Mouse (Mus musculus) cerebellum, adult (tissue): ENCODE measurements around the gene Ap3d1.
A peak's percentile ranks its signal among the peaks of the same experiment; 100 is the strongest.

Experiments used
- ATAC-seq: cut with Nextera tagmentation; 2 replicates; pipeline ENCODE4 v1.9.2; 2017; ENCODE audit warnings: mild to moderate bottlenecking, moderate library complexity, mixed read lengths; ENCODE audit not compliant: insufficient number of reproducible peaks, low FRiP score, low TSS enrichment

The Ap3d1 gene

GRCm38 (mm10) chr10:80760596-80761524, 18.8 kb upstream of the Ap3d1 start:
- ATAC-seq, result no peak

- ATAC-seq, result no peak
Observed at GRCm38 (mm10) chr10:80758651-80759050, 16.6 kb upstream of the Ap3d1 start.

GRCm38 (mm10) chr10:80757717-80758116, 15.7 kb upstream of the Ap3d1 start:
- ATAC-seq, result 0 out of 2 replicates have a peak, but pooled peaks have one; percentile 22

GRCm38 (mm10) chr10:80756967-80757366, 14.9 kb upstream of the Ap3d1 start:
- ATAC-seq, result no peak

GRCm38 (mm10) chr10:80756509-80756908, 14.4 kb upstream of the Ap3d1 start:
- no peak for ATAC-seq

GRCm38 (mm10) chr10:80756099-80756498, 14.0 kb upstream of the Ap3d1 start:
- no peak for ATAC-seq

GRCm38 (mm10) chr10:80755291-80756015, 13.4 kb upstream of the Ap3d1 start:
- no peak for ATAC-seq

- ATAC-seq, result peak; percentile 83
Observed at GRCm38 (mm10) chr10:80754594-80755290, 12.7 kb upstream of the Ap3d1 start, which contains the start of gene Dot1l. Gene Dot1l, plus strand, starts transcription at chr10:80755206.

GRCm38 (mm10) chr10:80752079-80752625, 10.1 kb upstream of the Ap3d1 start:
- ATAC-seq, result no peak

- ATAC-seq, result no peak
Observed at GRCm38 (mm10) chr10:80751188-80751832, 9.2 kb upstream of the Ap3d1 start.

- no peak for ATAC-seq
Observed at GRCm38 (mm10) chr10:80748609-80749008, 6.5 kb upstream of the Ap3d1 start.

GRCm38 (mm10) chr10:80747410-80747809, 5.3 kb upstream of the Ap3d1 start:
- ATAC-seq, result no peak

GRCm38 (mm10) chr10:80744262-80744661, 2.2 kb upstream of the Ap3d1 start:
- no peak for ATAC-seq

GRCm38 (mm10) chr10:80741634-80742179, 357 bp downstream of the Ap3d1 start:
- no peak; the same call in 1 of the 2 replicates for ATAC-seq

- ATAC-seq, result no peak
Observed at GRCm38 (mm10) chr10:80741146-80741545, 918 bp downstream of the Ap3d1 start.

GRCm38 (mm10) chr10:80738657-80739056, 3.4 kb downstream of the Ap3d1 start:
- no peak for ATAC-seq

GRCm38 (mm10) chr10:80736731-80737130, 5.3 kb downstream of the Ap3d1 start:
- ATAC-seq, result peak; percentile 41; the same call in 1 of the 2 replicates

- peak; percentile 26; the same call in 1 of the 2 replicates for ATAC-seq
Observed at GRCm38 (mm10) chr10:80732611-80733101, 9.4 kb downstream of the Ap3d1 start.

GRCm38 (mm10) chr10:80727369-80728127, 14.5 kb downstream of the Ap3d1 start:
- ATAC-seq, result no peak
